10 mouse cellular contexts compared by ENCODE assay signal in the genomic region with DNA sequence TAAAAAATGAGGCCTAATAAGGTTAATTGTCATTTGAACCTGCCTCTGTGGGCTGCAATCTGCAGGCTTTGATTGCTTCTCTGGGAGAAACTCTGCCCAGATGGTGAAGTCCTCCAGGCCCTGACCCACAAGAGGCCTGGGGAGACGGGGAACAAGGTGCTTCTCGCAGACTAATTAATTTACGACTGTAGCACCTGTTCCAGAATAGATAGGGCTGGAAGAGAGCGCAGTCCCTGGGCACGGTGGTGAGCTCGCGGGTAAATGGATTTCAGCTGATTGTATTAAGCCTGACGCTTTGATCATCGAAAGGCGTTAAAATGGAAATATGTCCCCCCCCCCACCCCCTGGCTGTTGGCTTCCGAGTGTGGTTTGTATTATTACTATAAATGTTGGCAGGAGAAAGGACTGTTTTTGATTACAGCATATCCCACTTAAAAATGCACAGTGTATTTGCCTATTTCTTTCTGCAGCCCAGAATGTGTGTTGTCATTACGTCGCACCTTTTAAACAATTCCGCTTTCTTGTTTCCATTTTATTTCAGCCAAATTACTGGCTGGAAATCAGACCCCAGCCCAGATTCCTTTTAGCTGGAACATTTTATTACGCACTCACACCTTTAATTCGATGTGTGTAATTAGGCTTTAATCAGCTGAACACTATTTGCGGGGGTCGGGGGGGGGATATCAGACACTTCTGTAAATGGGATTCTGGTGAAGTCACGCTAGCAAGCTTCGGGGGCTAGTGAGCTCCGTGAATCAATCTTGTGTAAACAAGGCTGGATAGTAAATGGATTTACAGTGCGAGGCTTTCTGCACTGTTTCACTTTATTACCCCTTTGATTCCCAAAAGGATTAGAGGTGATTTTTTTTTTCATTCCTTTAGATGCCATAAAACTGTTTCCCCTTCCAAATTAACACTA.
DNase-seq lines count a peak whose midpoint lies in the region; ATAC-seq and TF ChIP-seq lines count a peak whose summit lies in the region.
"Had no signal": no experiment of that assay in that cellular context is flagged by ENCODE, and none has a peak within 500 bp of the region (broad histone marks: within the 10 kb centered on the region; RNA-seq: fewer than 3 reads in every experiment).

No protein-coding gene starts in this region.

- ATAC-seq in hindbrain, embryonic 13.5 days (ENCODE audit: low FRiP score): peak; percentile 75
- ATAC-seq in midbrain, embryonic 13.5 days: peak; percentile 78
- no peak for ATAC-seq in megakaryocyte-erythroid progenitor cell, adult 5-6 weeks (replicated peaks; ENCODE audit: low FRiP score, low TSS enrichment, poor library complexity, severe bottlenecking)

- H3K9ac ChIP-seq in hindbrain, embryonic 13.5 days: no peak overlapping the region
- no peak overlapping the region for H3K9ac ChIP-seq in midbrain, embryonic 13.5 days (replicated peaks)
- H3K9ac ChIP-seq: liver, embryonic 13.5 days had no signal

- no peaks in the 10 kb centered on the region for H3K36me3 ChIP-seq in hindbrain, embryonic 13.5 days
- H3K36me3 ChIP-seq in midbrain, embryonic 13.5 days: no peaks in the 10 kb centered on the region
- H3K36me3 ChIP-seq: liver, embryonic 13.5 days had no signal

- WGBS in hindbrain, embryonic 13.5 days: 36% methylated on average over 22 of the region's 22 CpGs
- WGBS in midbrain, embryonic 13.5 days: 33% methylated on average over 22 of the region's 22 CpGs

- peaks cover 16% of the 10 kb centered on the region for H3K27me3 ChIP-seq in hindbrain, embryonic 13.5 days
- H3K27me3 ChIP-seq in midbrain, embryonic 13.5 days: peaks cover 10% of the 10 kb centered on the region; the same call in 1 of the 2 replicates
- H3K27me3 ChIP-seq: liver, embryonic 13.5 days; megakaryocyte, embryonic 14.5 days had no signal

- peak overlapping the region; percentile 33 for H3K4me2 ChIP-seq in hindbrain, embryonic 13.5 days
- peak overlapping the region; percentile 1; the same call in 1 of the 2 replicates for H3K4me2 ChIP-seq in midbrain, embryonic 13.5 days (replicated peaks)
- H3K4me2 ChIP-seq: liver, embryonic 13.5 days had no signal

- no peaks in the 10 kb centered on the region for H3K9me3 ChIP-seq in hindbrain, embryonic 13.5 days
- H3K9me3 ChIP-seq in midbrain, embryonic 13.5 days: no peaks in the 10 kb centered on the region
- H3K9me3 ChIP-seq: liver, embryonic 13.5 days had no signal

- H3K4me3 ChIP-seq in gastrocnemius, adult 2 months: peak overlapping the region; percentile 44
- H3K4me3 ChIP-seq in hindbrain, embryonic 13.5 days: no peak overlapping the region
- no peak overlapping the region for H3K4me3 ChIP-seq in midbrain, embryonic 13.5 days (replicated peaks)
- H3K4me3 ChIP-seq: liver, embryonic 13.5 days; megakaryocyte, embryonic 14.5 days had no signal

- DNase-seq in gastrocnemius, adult 2 months: no peak
- DNase-seq in gastrocnemius, postnatal 25 days: no peak
- peak; percentile 5 to 20 for DNase-seq in cerebellum, adult 18-20 months
- DNase-seq in urinary bladder, postnatal 4 days (ENCODE audit: low spot score in 2 of 2): no peak
- DNase-seq in frontal cortex, adult 2 months (ENCODE audit: extremely low spot score in 1 of 2, low spot score in 1 of 2): no peak
- DNase-seq: liver, embryonic 13.5 days had no signal

- TF ChIP-seq CTCF in gastrocnemius, adult 2 months (IDR thresholded peaks at IDR 0.05): no peak

- intact Hi-C loops in gastrocnemius, adult 2 months (cut with DNase I): no loop called here

- peaks cover 23% of the 10 kb centered on the region for H3K4me1 ChIP-seq in hindbrain, embryonic 13.5 days (replicated peaks)
- H3K4me1 ChIP-seq in midbrain, embryonic 13.5 days (replicated peaks): peaks cover 28% of the 10 kb centered on the region
- H3K4me1 ChIP-seq: liver, embryonic 13.5 days; megakaryocyte, embryonic 14.5 days had no signal

- no peak overlapping the region for H3K27ac ChIP-seq in gastrocnemius, adult 2 months
- peak overlapping the region; percentile 4; the same call in 1 of the 2 replicates for H3K27ac ChIP-seq in hindbrain, embryonic 13.5 days
- 0 out of 2 replicates have a peak overlapping the region, but pooled peaks have one; percentile 14 for H3K27ac ChIP-seq in midbrain, embryonic 13.5 days
- H3K27ac ChIP-seq: liver, embryonic 13.5 days had no signal

Comparison
In these comparisons a context has a peak if more than half of its experiments do, and no peak if none do; other contexts are left out.
1. DNase-seq: peak in cerebellum, adult 18-20 months (2 of 2); none in gastrocnemius, adult 2 months (single experiment), gastrocnemius, postnatal 25 days (single experiment), urinary bladder, postnatal 4 days (0 of 2) and frontal cortex, adult 2 months (0 of 2).